Mouse (Mus musculus) urinary bladder, postnatal 36 days (tissue): ENCODE results near the gene Homez.

Experiments
- DNase-seq, 2 experiments: peaks; one replicate each; pipeline ENCODE4 v3.0.0; 2022; ENCODE audit warnings: low spot score in 2 of 2, mixed read lengths in 1 of 2

Homez gene

DNA sequence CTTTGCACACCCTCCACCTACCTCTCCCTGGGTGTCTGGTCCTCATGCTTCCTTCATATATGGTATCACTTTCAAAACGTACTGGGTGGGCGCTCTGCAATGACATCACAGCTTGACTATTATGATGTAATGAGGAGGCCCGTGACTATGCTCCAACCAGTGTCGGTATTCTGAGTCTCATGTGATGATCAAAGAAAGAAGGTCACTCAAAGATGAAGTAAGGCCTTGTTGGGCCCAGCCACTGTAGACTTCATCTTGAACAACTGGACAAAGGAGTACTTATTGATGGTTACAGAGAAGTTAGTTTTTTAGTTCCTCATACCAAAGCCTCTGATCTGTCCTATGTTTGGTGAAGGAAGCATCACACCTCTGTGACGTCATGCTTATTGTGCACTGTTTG, at the start of gene Homez:
TSS of gene Homez (minus strand) at position 101 of the 400 bp plus-strand sequence.
- no peak for DNase-seq

DNA sequence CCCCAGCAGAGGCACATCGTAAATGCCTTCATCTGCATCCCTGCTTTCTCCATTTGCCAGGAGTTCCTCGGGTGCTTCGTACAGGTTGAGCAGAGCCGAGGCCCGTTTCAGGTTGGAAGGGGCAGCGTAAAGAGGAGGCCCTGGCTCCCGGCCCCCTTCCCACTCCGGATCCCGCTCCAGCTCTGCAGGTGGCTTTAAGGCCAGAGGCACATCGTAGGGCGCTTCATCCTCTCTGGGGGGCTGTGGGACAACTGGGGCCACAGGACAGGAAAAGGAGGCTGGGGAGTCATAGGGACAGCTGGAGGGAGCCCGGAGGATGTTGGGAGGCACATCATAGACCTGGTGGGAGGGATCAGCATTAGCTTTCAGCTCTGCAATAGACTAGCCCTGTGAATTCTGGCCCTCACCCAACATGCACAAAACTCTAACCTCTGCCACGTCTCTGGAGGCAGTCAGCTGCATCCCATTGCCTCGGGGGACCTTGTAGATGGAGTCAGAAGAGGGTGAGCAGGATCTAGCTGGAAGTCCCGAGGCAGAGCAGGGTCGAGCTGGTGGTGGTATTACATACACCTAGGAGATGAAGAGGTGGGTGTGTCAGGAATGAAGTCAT, 49.4 kb upstream of the Homez start:
- DNase-seq = no peak

DNA sequence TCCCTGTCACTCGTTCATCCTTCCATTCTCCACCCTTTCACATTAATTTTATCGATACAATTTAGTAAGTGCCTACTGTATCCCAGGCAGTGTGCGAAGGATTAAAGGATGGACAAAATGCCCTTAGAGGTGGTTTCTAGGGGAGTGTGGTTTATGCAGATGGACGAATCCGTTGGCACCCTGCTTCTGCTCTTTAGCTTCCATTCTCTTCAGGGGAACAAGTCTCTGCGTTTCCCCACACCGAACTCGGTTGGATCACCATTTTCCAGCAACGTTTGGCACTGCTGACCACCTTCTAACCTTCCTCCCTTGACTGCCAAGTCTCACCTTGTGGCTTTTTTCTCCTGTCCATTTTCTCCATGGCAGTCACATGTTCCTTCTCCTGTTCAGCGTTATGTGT, 42.6 kb upstream of the Homez start:
- no peak for DNase-seq

DNA sequence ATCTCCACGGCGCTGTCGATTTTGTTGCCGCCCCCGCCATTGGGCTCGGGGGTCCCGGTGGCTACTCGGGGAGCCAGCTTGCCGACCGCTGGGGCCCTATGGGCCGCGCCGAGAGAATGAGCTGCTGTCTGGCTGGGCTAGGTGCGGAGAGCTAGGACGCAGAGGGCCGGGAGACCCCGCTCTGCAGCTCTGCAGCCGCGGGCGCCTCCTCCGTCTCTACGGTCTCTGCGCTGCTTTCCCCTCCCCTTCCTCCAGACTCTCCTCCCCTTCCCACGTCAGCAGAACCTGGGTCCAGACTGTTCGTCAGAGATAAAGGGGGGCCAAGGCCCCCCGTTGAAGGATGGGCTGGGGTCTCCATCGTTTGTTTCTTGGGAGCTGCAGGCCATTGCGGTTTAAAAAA, 42.1 kb upstream of the Homez start, which contains the start of gene Slc22a17:
TSS of gene Slc22a17 (minus strand) at position 247 of the 400 bp plus-strand sequence.
- peak; percentile 62 to 70 for DNase-seq

DNA sequence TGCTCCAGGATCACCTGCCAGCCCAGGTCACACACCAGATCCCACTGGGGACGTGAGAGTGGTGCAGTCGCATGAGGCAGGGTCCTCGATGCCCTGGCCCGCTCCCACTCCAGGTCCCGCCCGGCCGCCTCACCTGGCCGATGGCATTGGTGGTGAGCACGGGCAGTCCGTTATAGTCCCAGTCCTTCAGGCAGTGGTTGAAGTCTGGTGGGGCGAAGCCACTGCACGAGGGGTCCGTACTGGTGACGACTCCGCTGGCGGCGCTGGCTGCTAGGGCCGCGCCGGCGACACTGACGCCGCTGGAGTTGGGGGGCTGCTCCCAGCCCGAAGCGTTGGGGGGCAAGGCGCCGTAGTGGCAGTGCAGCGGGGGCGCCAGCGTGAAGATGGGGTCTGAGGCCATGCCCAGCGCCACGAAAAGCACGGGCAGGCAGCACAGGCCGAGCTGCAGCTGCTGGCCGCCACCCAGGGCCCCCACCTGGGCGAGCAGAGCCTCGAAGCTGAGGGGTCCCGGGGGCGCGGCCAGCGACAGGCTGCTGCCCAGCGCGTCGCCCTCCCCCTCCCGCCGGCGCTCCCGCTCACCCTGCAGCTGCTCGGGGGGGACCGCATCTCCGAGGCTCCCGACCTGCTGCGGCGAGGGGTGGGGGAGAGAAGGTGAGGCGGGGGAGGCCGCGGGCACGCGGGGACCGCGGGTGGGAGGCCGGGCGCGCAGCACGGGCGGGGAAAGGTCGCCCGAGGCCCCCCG, 41.5 kb upstream of the Homez start:
- DNase-seq = no peak

DNA sequence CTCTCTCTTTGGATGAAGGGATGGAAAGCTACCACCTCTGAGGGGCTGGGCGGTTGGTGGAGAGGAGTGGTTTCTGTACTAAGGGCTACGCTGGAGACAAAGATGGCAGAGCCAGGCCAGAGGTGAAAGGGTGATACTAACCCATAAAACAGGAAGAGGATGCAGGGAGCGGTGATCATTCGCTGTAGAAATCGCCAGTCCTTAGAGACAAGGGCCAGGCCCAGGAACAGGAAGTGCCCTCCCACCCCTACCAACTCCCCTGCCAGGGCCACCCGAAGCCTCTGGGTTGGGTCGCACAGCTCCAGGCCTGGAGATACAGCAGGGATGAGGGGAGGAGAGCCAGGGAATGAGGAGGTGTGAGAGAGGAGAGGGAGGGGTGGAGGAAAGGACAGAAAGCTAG, 37.9 kb upstream of the Homez start:
- DNase-seq = no peak

DNA sequence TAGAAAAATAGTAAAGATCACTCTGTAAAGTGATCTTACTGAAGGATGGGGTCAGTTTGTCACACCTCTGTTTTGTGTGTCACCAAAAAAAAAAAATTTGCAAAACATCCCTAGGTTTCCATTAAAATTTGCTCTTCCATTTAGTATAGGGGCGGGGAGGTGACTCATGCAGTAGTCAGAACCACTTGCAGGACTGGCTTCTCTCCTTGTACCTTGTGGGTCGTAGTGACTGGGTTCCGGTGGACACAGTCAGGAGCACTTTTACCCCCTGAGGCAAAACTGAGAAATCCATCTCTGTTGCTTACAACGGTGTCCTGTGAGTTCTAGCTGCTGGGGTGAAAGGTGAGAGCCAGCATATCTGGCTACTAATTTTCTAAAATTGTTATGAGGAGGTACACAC, 32.9 kb upstream of the Homez start:
- DNase-seq = no peak

DNA sequence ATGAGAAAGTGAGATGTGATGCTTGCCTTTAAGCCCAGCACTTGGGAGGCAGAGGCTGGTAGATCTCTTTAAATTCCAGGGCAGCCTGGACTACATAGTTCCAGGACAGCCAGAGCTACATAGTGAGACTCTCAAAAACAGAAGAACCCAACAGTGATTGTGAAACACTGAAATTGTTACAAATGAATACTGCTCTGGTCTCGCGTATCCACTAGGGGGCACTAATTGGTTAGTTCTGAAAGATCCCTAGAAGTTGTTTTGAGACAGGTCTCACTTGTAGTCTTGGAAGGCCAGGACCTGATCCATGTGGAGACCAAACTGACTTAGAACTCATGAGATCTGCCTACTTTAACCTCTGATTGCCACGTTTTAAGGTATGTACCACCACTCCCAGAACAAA, 29.6 kb upstream of the Homez start:
- peak; percentile 58 to 60 for DNase-seq

DNA sequence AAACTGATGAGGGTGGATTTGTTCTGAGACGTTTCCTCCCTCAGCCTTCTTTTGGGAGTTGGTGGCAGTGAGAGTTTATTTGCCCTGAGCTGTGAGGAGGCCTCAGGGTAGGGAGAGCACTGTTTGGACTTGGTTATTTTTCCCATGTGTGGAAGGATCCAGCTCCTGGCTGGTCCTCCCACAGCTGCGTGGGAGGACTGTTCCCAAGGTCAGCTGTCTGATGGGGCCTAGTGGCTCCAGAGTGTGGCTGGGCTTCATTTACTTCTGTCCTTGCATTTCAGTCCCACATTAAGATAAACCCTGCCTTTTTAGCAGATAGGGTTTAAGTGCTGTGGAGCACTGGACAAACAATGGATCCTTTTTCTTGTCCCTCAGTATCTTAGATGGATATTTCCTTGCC, 26.7 kb upstream of the Homez start:
- no peak for DNase-seq

DNA sequence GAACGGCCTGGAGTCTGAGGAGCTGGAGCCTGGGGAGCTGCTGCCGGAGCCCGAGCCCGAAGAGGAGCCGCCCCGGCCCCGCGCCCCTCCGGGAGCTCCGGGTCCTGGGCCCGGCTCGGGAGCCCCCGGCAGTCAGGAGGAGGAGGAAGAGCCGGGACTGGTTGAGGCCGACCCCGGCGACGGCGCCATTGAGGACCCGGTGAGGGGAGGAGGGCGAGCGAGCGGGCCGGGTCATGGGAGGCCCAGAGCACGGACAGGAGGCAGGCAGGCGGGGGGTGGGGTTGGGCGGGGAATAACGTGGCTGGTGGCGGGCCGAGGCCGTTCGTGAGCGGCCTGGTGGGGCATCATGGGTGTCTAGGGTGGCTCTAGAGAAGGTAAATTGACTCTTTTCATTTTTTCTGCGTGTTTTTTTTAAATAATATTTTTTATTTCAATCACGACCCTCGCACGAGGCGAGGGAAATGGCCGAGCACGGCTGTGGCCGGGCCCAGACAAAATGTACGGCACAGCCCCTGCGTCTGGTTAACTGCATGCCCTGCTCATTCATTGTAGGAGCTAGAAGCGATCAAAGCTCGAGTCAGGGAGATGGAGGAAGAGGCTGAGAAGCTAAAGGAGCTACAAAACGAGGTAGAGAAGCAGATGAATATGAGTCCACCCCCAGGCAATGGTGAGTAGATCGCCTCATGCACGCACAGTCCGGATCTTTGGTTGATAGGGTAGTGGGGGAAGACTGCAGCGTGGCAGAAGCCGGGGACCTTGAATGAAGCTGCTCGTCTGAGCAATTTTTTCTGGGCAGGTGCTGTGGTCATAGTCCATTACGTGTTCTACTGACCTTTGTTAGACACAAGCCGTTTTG, 23.8 kb upstream of the Homez start:
- DNase-seq = peak in 1 of 2 experiments; percentile 62

DNA sequence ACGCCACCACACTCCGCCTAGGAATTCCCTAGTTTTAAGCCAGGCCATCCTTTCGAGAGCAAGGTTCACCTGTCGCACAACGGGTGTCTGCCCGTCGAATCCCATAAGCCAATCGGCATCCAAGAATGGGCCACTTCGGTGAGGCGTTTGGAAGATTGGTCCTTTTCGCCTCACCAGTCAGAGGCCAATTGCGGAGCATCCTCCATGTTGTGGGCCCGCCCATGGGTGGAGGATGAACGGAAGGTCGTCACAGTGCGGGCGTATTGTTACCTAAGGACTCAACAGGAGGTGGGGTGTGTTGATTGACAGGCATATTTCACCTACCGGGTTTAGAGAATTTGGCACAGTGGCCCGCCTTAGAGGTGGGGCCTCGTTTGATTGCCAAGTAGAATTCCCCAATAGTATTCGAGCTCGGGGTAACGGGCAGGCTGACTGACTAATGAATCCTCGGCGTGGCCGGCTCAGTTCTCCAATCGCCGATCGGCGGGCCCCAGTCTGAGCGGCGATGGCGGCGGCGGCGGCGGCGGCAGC, 23.0 kb upstream of the Homez start:
- DNase-seq = peak; percentile 98

DNA sequence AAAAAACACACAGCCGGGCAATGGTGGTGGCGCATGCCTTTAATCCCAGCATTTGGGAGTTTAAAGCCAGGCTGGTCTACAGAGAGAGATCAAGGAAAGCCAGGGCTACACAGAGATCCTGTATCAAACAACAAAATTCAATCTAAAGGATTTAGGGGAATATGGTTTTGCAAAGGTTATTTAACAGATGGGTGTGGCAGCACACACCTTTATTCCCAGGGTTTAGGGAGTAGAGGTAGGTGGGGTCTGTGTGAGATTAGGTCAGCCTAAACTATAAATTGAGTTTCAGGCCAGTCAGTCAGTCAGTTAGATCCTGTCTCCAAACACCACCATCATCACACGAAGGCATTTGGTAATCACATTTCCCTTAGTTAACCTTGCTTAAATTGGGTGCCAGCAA, 21.4 kb upstream of the Homez start, which contains the start of gene Pabpn1:
TSS of gene Pabpn1 (plus strand) at position 301 of the 400 bp plus-strand sequence.
- no peak for DNase-seq

DNA sequence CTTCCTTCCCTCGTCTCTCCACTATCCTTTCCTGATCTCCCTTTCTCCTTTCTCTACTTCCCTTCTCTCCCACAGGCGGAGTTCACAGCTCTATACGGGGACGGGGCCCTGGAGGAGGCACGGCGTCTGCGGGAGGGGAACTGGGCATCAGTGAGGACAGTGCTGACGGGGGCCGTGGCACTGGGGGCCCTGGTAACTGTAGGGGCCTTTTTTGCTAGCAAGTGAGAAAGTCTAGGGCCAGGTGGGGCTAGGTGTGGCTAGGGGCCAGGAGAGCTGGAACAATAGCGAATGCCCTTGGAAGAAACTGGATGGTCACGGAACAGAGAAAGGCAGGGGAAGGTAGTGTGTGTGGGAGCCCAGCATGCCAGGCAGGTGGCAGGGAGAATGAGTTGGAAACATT, 14.5 kb upstream of the Homez start:
- DNase-seq = no peak

DNA sequence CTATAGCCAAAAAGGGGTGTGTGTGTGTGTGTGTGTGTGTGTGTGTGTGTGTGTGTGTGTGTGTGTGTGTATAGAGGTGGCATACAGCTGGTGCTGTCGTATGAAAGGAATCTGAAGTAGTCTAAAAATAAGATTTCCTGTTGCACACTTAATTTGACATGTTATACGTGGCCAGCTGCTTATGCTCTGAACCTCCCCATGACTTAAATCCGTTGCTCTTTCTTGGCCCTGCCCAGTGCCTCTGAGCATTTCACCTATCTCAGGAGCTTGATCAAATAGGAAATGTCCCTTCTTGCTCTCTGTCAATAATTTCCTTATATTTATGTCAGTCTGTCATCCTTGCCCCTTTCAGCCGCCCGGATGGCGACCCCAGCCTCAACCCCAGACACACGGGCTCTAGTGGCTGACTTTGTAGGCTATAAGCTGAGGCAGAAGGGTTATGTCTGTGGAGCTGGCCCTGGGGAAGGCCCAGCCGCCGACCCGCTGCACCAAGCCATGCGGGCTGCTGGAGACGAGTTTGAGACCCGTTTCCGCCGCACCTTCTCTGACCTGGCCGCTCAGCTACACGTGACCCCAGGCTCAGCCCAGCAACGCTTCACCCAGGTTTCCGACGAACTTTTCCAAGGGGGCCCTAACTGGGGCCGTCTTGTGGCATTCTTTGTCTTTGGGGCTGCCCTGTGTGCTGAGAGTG, 13.4 kb upstream of the Homez start:
- no peak for DNase-seq

DNA sequence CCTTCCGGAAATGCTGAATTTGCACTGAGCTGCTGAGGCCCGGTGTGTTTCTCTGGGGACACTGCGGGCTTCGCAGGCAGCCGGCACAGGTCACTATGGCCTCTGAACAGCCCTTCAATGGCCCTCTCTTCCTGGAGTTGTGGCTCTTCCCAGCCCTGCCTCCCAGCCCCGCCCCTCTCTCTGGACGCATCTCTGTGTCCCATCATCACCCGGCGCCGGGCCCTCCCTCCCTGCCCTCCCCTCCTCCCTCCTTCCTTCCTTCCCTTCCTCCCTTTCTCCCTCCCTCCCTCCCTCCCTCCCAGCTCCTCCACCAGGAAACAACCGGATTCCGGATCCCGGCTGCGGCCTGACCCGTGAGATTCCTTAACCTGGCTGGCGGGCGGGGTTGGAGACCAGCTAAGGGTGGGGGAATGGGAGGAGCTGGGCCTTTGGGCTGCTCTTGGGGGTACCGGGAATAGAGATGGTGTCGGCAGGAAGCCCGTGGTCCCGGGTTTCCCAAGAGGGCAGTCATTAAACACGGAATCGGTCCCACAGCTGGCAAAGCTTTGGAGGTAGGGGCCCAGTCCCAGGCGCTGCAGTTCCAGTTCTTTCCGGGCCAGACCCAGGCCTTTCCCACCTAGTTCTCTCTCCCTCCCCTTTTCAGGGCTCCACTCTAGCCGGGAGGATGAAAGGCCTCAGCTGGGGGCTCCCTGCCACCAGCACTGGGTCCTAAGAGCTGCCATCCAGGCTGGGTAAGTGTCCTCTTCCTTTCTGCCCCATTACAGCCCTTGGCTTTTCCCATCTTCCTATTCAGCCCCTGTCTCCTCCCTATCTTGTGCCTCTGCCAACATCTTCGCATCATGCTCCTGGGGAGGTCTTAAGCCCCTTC, 12.6 kb upstream of the Homez start, which contains the start of the genes Bcl2l2 and Gm20521:
TSS of gene Bcl2l2 (plus strand) at position 224 of the 868 bp plus-strand sequence.
TSS of gene Gm20521 (plus strand) at position 288 of the 868 bp plus-strand sequence.
- DNase-seq = peak; percentile 74 to 85

DNA sequence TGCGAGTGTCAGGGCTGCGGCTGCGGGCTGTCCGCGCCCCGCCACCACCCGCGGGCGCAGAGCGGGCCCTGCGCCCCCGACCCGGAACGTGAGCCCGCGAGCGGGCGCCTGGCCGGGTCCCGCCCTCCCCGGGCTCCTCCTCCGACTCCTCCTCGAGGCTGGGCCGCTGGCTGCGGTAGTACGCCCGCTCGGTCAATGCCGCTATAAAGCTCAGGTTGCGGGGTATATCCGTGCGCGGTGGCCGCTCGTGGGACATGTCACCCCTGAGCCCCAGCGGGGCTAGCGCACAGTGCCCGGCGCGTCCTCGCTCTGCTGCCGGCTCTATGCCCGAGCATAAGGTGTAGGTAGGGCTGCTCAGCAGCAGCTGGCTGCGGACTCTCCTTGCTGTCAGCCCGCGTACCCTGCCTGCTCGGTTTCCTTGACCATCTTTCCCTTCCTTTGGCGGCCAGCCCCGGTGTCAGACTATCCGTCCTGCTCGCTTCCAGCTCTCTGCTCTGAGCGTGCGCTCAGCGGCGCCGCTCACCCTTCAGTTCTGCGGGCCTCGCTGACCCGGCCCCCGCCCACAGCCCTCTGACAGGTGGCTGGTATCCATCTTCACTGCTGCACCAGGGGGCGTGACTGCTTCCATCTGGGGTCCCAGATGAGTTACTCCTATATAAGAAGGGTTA, 6.4 kb upstream of the Homez start, which contains the start of gene Ppp1r3e:
TSS of gene Ppp1r3e (minus strand) at position 503 of the 668 bp plus-strand sequence.
- DNase-seq = peak; percentile 69 to 73

DNA sequence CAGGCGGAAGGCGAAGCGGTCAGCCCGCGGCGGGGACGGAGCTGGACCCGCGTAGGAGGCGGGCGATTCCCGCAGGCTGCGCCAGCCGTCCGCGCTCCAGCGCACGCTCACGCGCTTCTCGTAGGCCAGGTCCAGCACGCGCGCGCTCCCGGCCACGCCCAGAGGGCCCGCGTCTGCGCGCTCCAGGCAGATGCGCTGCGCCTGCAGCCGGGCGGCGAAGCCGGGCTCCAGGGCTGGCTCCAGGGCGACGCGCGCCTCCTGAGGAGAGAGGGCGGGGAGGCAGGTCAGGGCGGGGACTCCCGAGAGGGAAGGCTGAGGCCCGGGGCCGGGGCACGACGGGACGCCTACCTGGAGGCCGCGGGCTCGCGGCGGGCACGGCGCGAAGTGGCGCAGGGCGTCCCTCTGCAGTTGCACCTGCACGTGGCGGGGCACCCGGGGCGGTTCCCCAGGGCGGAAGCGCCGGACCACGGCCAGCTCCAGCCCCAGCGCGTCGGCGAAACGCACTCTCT, 5.8 kb upstream of the Homez start:
- DNase-seq = peak; percentile 84 to 89

DNA sequence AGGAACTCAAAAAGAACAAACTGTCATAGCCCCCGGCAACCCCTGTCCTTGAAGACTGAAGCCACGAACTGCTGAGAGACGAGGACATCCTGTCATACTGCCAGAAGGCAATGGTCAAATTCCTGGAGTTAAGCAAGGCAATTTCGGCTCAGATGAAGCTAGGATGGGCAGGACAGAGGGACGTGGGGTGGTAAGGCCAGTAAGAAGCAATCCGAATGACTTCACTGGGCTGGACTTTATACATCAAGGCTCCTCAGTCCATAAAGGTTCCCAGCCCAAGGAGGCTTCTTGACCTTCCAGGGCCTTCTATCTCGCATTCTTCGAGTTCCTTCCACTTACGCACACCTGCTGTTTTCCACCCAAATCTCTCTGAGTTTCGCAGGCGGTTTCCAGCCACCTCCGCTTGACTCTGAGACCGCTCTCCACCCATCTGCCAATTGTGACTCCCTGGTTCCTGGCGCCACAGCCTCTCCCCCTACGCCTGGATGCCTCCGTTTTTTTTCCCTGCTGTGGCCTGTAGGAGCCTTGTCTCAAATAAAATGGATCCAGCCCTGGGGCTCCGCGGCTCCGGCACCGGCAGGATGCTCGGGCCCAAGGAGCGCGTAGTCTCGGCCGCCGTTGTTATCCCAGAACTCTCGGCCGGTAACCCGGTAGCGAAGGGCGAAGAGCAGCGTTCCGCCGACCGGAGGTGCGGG, 5.2 kb upstream of the Homez start:
- no peak for DNase-seq

DNA sequence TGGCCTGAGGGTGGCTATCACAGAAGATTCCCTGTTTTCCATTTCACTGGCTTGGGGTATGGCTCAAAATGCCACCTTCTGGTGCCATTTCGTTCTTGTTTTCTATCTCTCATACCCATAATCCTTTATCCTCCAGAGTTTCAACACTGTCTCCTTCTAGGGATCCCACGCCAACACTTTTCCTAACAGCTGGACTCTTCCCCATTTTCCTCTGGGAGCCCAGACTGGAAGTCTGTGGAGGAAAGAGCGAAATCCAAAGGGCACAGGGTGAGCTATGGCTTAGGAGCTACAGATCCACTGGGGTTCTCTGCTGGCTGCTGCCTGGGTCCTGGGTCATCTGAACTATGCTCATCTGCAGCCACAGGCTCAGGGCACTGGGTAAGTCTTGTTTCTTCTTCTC, 3.4 kb upstream of the Homez start:
- no peak for DNase-seq
